Mouse (Mus musculus): Measurements from ENCODE around the gene Gps1. TPM values are rescaled to one million over a fixed set of nuclear protein-coding genes. Genes with fewer than 3 reads are reported as not detected.

Gps1 gene
- total RNA-seq, 2 experiments from 2014 or later, result 150 to 153 TPM

GRCm38 (mm10) chr11:120819556-120819955, 35.5 kb downstream of the Gps1 start:
- Histone ChIP-seq H3K4me3 (no peak overlapping the region), H3K27ac (no peak overlapping the region)
- DNase-seq (ENCODE audit: low spot score in 2 of 2), result no peak
- TF ChIP-seq CTCF (conservative IDR thresholded peaks at IDR 0.05), result no peak

GRCm38 (mm10) chr11:120820546-120820945, 36.5 kb downstream of the Gps1 start:
- H3K4me3 ChIP-seq, result peak overlapping the region; percentile 67; the same call in 1 of the 2 replicates
- no peak for TF ChIP-seq CTCF (conservative IDR thresholded peaks at IDR 0.05)
- DNase-seq (ENCODE audit: low spot score in 2 of 2), result no peak
- peak overlapping the region; percentile 18; the same call in 1 of the 2 replicates for H3K27ac ChIP-seq

DNA sequence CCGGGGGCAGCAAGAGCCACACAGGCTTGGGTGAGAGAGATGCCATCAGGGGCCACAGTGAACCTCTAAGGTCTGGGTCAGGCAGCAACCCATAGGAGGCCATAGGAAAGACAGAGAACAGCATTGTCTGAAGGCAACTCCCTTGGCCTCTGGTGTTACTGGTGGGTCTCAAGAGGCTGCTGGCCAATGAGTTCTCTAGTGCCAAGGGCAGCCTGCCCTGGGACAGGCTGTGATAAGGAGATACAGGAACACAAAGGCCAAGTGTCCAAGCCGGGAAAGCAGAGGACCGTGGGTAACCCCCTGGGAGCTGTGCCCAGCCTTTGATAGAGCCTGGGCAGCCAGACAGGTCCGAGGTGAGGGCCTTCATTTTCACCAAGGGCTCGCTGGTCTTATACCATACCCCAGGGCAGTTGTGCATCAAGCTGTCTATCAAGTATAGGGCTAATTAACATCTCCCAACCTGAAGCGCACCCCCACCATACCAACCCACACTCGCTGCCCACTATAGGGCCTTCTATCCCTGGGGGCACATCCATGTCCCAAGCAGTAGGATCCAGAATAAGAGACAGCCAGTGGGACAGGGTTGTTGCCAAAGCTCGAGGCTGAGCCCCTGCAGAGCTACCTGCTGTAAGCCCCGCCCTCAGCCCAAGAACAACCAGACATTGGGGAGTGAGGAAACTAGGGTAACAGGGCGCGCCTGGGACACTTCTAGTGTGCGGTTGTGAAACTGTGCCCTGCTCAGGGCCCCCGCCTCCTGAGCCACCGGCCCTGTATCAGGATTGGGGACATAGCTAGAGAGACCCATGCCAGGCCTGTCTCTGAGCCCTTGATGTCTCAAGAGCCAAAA, 37.2 kb downstream of the Gps1 start:
- no peak for DNase-seq (ENCODE audit: low spot score in 2 of 2)
- H3K4me3 ChIP-seq, result peak overlapping the region; percentile 67
- TF ChIP-seq CTCF (conservative IDR thresholded peaks at IDR 0.05), result no peak
- peak overlapping the region; percentile 39; the same call in 1 of the 2 replicates for H3K27ac ChIP-seq

GRCm38 (mm10) chr11:120822321-120822720, 38.2 kb downstream of the Gps1 start:
- no peak for DNase-seq (ENCODE audit: low spot score in 2 of 2)
- no peak for TF ChIP-seq CTCF (conservative IDR thresholded peaks at IDR 0.05)
- Histone ChIP-seq H3K4me3 (peak overlapping the region; percentile 67), H3K27ac (no peak overlapping the region; the same call in 1 of the 2 replicates)

- DNase-seq (ENCODE audit: low spot score in 2 of 2), result no peak
- peak overlapping the region; percentile 100 for H3K27ac ChIP-seq
- TF ChIP-seq CTCF (conservative IDR thresholded peaks at IDR 0.05), result peak; percentile 18
- H3K4me3 ChIP-seq, result peak overlapping the region; percentile 67
Measured at GRCm38 (mm10) chr11:120822831-120823550, 38.9 kb downstream of the Gps1 start.

DNA sequence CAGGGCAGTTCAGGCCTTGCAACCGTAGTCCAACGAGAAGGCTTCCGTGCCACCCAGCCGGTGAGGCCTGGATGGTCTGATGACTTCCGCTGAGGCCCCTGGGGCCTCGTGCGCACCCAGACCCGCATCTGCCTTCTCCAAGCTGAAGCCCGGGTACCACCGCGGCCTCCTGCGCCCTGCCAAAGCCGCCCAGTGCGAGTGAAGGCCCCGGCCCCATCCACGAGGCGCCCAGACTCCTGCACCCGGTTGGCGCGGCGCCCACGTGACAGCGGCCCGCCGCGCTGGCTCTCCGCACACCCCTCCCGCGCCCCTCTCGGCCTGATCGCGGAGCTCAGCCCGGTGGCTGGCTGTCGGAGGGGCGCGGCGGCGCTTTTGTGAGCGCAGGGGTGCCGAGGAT, 39.5 kb downstream of the Gps1 start:
- TF ChIP-seq CTCF (conservative IDR thresholded peaks at IDR 0.05), result no peak
- H3K4me3 ChIP-seq, result peak overlapping the region; percentile 67
- peak overlapping the region; percentile 100 for H3K27ac ChIP-seq
- no peak for DNase-seq (ENCODE audit: low spot score in 2 of 2)

GRCm38 (mm10) chr11:120823956-120824786, 40.1 kb downstream of the Gps1 start, which contains the start of gene Fasn:
Fasn (minus strand) TSS chr11:120824547.
- H3K4me3 ChIP-seq, result peak within 1 kb of the TSS; percentile 67
- peak; percentile 98 for DNase-seq (ENCODE audit: low spot score in 2 of 2)
- TF ChIP-seq CTCF (conservative IDR thresholded peaks at IDR 0.05), result peak; percentile 70
- H3K27ac ChIP-seq, result peak within 1 kb of the TSS; percentile 100

GRCm38 (mm10) chr11:120824787-120825288, 40.8 kb downstream of the Gps1 start:
- peak overlapping the region; percentile 100 for H3K27ac ChIP-seq
- no peak for DNase-seq (ENCODE audit: low spot score in 2 of 2)
- no peak for TF ChIP-seq CTCF (conservative IDR thresholded peaks at IDR 0.05)
- H3K4me3 ChIP-seq, result peak overlapping the region; percentile 67

GRCm38 (mm10) chr11:120825289-120825863, 41.3 kb downstream of the Gps1 start:
- peak overlapping the region; percentile 67; the same call in 1 of the 2 replicates for H3K4me3 ChIP-seq
- no peak for TF ChIP-seq CTCF (conservative IDR thresholded peaks at IDR 0.05)
- peak overlapping the region; percentile 100 for H3K27ac ChIP-seq
- no peak for DNase-seq (ENCODE audit: low spot score in 2 of 2)

GRCm38 (mm10) chr11:120826016-120826953, 42.2 kb downstream of the Gps1 start:
- Histone ChIP-seq H3K27ac (peak overlapping the region; percentile 100), H3K4me3 (no peak overlapping the region)
- DNase-seq (ENCODE audit: low spot score in 2 of 2), result no peak
- no peak for TF ChIP-seq CTCF (conservative IDR thresholded peaks at IDR 0.05)

DNA sequence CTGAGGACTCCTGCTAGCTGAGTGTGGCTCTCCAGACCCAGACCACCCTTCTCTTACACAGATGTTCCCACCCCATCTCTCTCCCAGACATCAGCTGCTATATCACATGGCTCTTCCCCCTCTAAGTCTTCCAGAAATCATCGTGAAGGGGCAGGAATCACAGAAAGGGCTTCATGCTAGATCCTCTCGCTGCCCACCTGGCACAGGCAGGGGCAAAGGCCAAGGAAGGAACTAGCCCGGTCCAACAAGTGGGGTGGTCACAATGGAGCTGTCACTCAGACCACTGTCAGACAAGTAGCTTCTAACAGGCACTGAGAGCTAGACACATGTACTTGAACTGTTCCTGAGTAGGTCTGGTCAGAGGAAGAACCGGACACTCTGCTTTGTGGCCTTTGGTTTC, 44.3 kb downstream of the Gps1 start:
- H3K27ac ChIP-seq, result no peak overlapping the region
- no peak overlapping the region for H3K4me3 ChIP-seq
- no peak for DNase-seq (ENCODE audit: low spot score in 2 of 2)
- TF ChIP-seq CTCF (conservative IDR thresholded peaks at IDR 0.05), result no peak

All from layer of hippocampus, adult 2 months (tissue).